Comparison of ENCODE assay signal across 9 mouse cellular contexts in the genomic region with DNA sequence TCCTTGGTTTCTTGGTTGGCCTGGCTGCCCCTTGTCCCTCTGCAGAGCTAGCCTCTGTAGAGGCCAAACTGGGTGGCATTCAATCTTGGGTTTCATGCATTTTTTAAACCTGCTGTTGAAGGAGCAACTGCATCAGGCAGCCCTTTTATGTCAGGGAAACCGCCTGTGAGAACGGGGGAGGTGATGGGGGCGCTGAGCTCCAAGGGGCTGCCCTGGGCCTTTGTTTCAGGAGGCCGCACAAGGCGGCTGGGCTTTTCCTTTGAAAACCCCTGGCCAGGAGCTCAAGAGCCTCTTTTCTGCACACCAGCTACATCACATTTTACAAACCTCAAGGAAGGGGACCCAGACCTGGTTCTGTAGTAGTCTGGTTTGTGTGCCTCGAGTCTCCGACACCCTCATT. TPM values are rescaled to one million over a fixed set of nuclear protein-coding genes. Genes with fewer than 3 reads are reported as not detected.
DNase-seq lines count a peak whose midpoint lies in the region; ATAC-seq and TF ChIP-seq lines count a peak whose summit lies in the region.
"Had no signal": no experiment of that assay in that cellular context is flagged by ENCODE, and none has a peak within 500 bp of the region (broad histone marks: within the 10 kb centered on the region; RNA-seq: fewer than 3 reads in every experiment).

No protein-coding gene starts in this region.

- no peaks in the 10 kb centered on the region for H3K36me3 ChIP-seq in lung, embryonic 16.5 days (ENCODE audit: control insufficient read depth, insufficient read depth, low read length)
- no peaks in the 10 kb centered on the region for H3K36me3 ChIP-seq in lung, postnatal 0 days (ENCODE audit: insufficient read depth, low read length)
- no peaks in the 10 kb centered on the region for H3K36me3 ChIP-seq in forebrain, postnatal 0 days (ENCODE audit: insufficient read depth)
- H3K36me3 ChIP-seq in midbrain, embryonic 14.5 days (ENCODE audit: control insufficient read depth, insufficient read depth, low read length): no peaks in the 10 kb centered on the region

- no peak overlapping the region; the same call in 1 of the 2 replicates for H3K9ac ChIP-seq in lung, embryonic 16.5 days (ENCODE audit: low read length)
- no peak overlapping the region for H3K9ac ChIP-seq in lung, postnatal 0 days (replicated peaks; ENCODE audit: low read depth)
- H3K9ac ChIP-seq in forebrain, postnatal 0 days: no peak overlapping the region
- H3K9ac ChIP-seq in midbrain, embryonic 14.5 days (replicated peaks; ENCODE audit: low read length): no peak overlapping the region; the same call in 1 of the 2 replicates
- H3K9ac ChIP-seq: liver, embryonic 14.5 days had no signal

- TF ChIP-seq EP300 in lung, postnatal 0 days (IDR thresholded peaks at IDR 0.05): no peak

- no peak for DNase-seq in lung, postnatal 0 days (ENCODE audit: low spot score)
- peak; percentile 56 for DNase-seq in forebrain, postnatal 0 days
- DNase-seq in midbrain, embryonic 14.5 days: peak; percentile 74
- peak; percentile 51 to 68 for DNase-seq in thymus, postnatal 36 days
- no peak for DNase-seq in adrenal gland, adult 8-10 months
- no peak for DNase-seq in right cerebral cortex, postnatal 10 days (ENCODE audit: low spot score in 2 of 2)

- H3K9me3 ChIP-seq in lung, embryonic 16.5 days (ENCODE audit: control insufficient read depth, low read length): no peaks in the 10 kb centered on the region
- no peaks in the 10 kb centered on the region for H3K9me3 ChIP-seq in lung, postnatal 0 days (ENCODE audit: low read length)
- no peaks in the 10 kb centered on the region for H3K9me3 ChIP-seq in forebrain, postnatal 0 days (ENCODE audit: low read length)
- H3K9me3 ChIP-seq in midbrain, embryonic 14.5 days (ENCODE audit: control insufficient read depth, low read length): no peaks in the 10 kb centered on the region

- H3K4me3 ChIP-seq in lung, embryonic 16.5 days (ENCODE audit: low read length): no peak overlapping the region
- no peak overlapping the region for H3K4me3 ChIP-seq in lung, postnatal 0 days (ENCODE audit: low read depth, low read length)
- no peak overlapping the region for H3K4me3 ChIP-seq in forebrain, postnatal 0 days (ENCODE audit: low read depth, low read length)
- no peak overlapping the region for H3K4me3 ChIP-seq in midbrain, embryonic 14.5 days (replicated peaks; ENCODE audit: low read depth, low read length)

- H3K4me2 ChIP-seq in lung, embryonic 16.5 days (ENCODE audit: low read depth, low read length): 0 out of 2 replicates have a peak overlapping the region, but pooled peaks have one; percentile 35
- H3K4me2 ChIP-seq in lung, postnatal 0 days (replicated peaks; ENCODE audit: low read depth, low read length): no peak overlapping the region; the same call in 1 of the 2 replicates
- no peak overlapping the region; the same call in 1 of the 2 replicates for H3K4me2 ChIP-seq in forebrain, postnatal 0 days (ENCODE audit: low read depth)
- H3K4me2 ChIP-seq in midbrain, embryonic 14.5 days (ENCODE audit: low read length): no peak overlapping the region

- peaks cover 13% of the 10 kb centered on the region; the same call in 1 of the 2 replicates for H3K4me1 ChIP-seq in lung, embryonic 16.5 days (replicated peaks; ENCODE audit: control insufficient read depth, insufficient read depth, low read length)
- H3K4me1 ChIP-seq in lung, postnatal 0 days (ENCODE audit: insufficient read depth, low read depth, low read length): no peaks in the 10 kb centered on the region
- peaks cover 9% of the 10 kb centered on the region for H3K4me1 ChIP-seq in forebrain, postnatal 0 days (ENCODE audit: insufficient read depth)
- peaks cover 33% of the 10 kb centered on the region for H3K4me1 ChIP-seq in midbrain, embryonic 14.5 days (ENCODE audit: control insufficient read depth, insufficient read depth, low read length)

- 37% methylated on average over 7 of the region's 7 CpGs for WGBS in lung, embryonic 16.5 days
- 38% methylated on average over 7 of the region's 7 CpGs for whole genome bisulfite sequencing in lung, postnatal 0 days
- 5% methylated on average over 7 of the region's 7 CpGs for WGBS in forebrain, postnatal 0 days
- WGBS in midbrain, embryonic 14.5 days: 3% methylated on average over 7 of the region's 7 CpGs

- no peaks in the 10 kb centered on the region for H3K27me3 ChIP-seq in lung, embryonic 16.5 days (ENCODE audit: control insufficient read depth, insufficient read depth, low read depth, low read length)
- H3K27me3 ChIP-seq in lung, postnatal 0 days (replicated peaks; ENCODE audit: insufficient read depth, low read length): no peaks in the 10 kb centered on the region
- no peaks in the 10 kb centered on the region; the same call in 1 of the 2 replicates for H3K27me3 ChIP-seq in forebrain, postnatal 0 days (ENCODE audit: insufficient read depth, low read length)
- peaks cover 24% of the 10 kb centered on the region for H3K27me3 ChIP-seq in midbrain, embryonic 14.5 days (ENCODE audit: control insufficient read depth, insufficient read depth, low read length)

- ATAC-seq in lung, embryonic 16.5 days (ENCODE audit: low read depth): no peak
- no peak for ATAC-seq in lung, postnatal 0 days
- peak; percentile 58 for ATAC-seq in forebrain, postnatal 0 days
- ATAC-seq in midbrain, embryonic 14.5 days (ENCODE audit: low FRiP score, low TSS enrichment): peak; percentile 47; the same call in 1 of the 2 replicates
- ATAC-seq in frontal cortex, adult (ENCODE audit: low TSS enrichment): no peak

- no peak for TF ChIP-seq CTCF in lung, postnatal 0 days (IDR thresholded peaks at IDR 0.05)
- TF ChIP-seq CTCF in forebrain, postnatal 0 days (IDR thresholded peaks at IDR 0.05; ENCODE audit: low read depth): no peak

- no peak overlapping the region for H3K27ac ChIP-seq in lung, embryonic 16.5 days (ENCODE audit: low read length)
- H3K27ac ChIP-seq in lung, postnatal 0 days (ENCODE audit: low read length): no peak overlapping the region
- peak overlapping the region; percentile 41; the same call in 1 of the 2 replicates for H3K27ac ChIP-seq in forebrain, postnatal 0 days (ENCODE audit: low read depth, low read length)
- H3K27ac ChIP-seq in midbrain, embryonic 14.5 days (replicated peaks; ENCODE audit: low read depth, low read length): peak overlapping the region; percentile 60
- H3K27ac ChIP-seq: liver, embryonic 14.5 days had no signal

RNA-seq across cellular contexts. Expression of gene Cd247, which starts 25.6 kb away (rescaled TPM):
- 2.1 and 2.8 TPM in 2 replicates for polyA plus RNA-seq in lung, embryonic 16.5 days (2015; fragmentation: Nextera tagmentation; extraction: Ambion mirVana)
- polyA plus RNA-seq in lung, postnatal 0 days (2015; fragmentation: Nextera tagmentation; extraction: Ambion mirVana): 1.3 and 1.5 TPM in 2 replicates
- total RNA-seq in forebrain, postnatal 0 days (2014; rRNA removed): 0.14 TPM in 1 of 2 replicates, not detected in the other
- polyA plus RNA-seq in forebrain, postnatal 0 days (2015; fragmentation: Nextera tagmentation; extraction: Ambion mirVana): 0.28 and 0.67 TPM in 2 replicates
- 1.5 and 2.1 TPM in 2 replicates for polyA plus RNA-seq in midbrain, embryonic 14.5 days (2014; fragmentation: Nextera tagmentation; extraction: Ambion mirVana)
- under 1 TPM; 0.20 to 0.46 (median 0.43) TPM for total RNA-seq in adrenal gland, adult 8-10 months (2022)

RNA-seq across cellular contexts. Expression of gene Creg1, which starts 50.6 kb away (rescaled TPM):
- 60.8 and 68.6 TPM in 2 replicates for polyA plus RNA-seq in lung, embryonic 16.5 days (2015; fragmentation: Nextera tagmentation; extraction: Ambion mirVana)
- 123 and 148 TPM in 2 replicates for polyA plus RNA-seq in lung, postnatal 0 days (2015; fragmentation: Nextera tagmentation; extraction: Ambion mirVana)
- total RNA-seq in forebrain, postnatal 0 days (2014; rRNA removed): 20.0 and 22.7 TPM in 2 replicates
- 34.7 and 42.3 TPM in 2 replicates for polyA plus RNA-seq in forebrain, postnatal 0 days (2015; fragmentation: Nextera tagmentation; extraction: Ambion mirVana)
- 24.7 and 31.8 TPM in 2 replicates for polyA plus RNA-seq in midbrain, embryonic 14.5 days (2014; fragmentation: Nextera tagmentation; extraction: Ambion mirVana)
- total RNA-seq in adrenal gland, adult 8-10 months (2022): 10 to 100 TPM; 46.5 to 65.7 (median 56.5) TPM

Comparison
In these comparisons a context has a peak if more than half of its experiments do, and no peak if none do; other contexts are left out.
1. ATAC-seq: peak in forebrain, postnatal 0 days (single experiment) and midbrain, embryonic 14.5 days (single experiment); none in lung, embryonic 16.5 days (single experiment), lung, postnatal 0 days (single experiment) and frontal cortex, adult (single experiment).
2. H3K27ac ChIP-seq: peak in forebrain, postnatal 0 days (single experiment) and midbrain, embryonic 14.5 days (single experiment); none in lung, embryonic 16.5 days (single experiment) and lung, postnatal 0 days (single experiment).
3. DNase-seq: peak in forebrain, postnatal 0 days (single experiment), midbrain, embryonic 14.5 days (single experiment) and thymus, postnatal 36 days (2 of 2); none in lung, postnatal 0 days (single experiment), adrenal gland, adult 8-10 months (single experiment) and right cerebral cortex, postnatal 10 days (0 of 2).